Mouse (Mus musculus) lung, postnatal 36 days (tissue): ENCODE results near the gene Sytl2.

Experiments
- DNase-seq: peaks from one replicate; pipeline ENCODE4 v3.0.0; 2022; ENCODE audit warnings: mixed read lengths

The Sytl2 gene

DNA sequence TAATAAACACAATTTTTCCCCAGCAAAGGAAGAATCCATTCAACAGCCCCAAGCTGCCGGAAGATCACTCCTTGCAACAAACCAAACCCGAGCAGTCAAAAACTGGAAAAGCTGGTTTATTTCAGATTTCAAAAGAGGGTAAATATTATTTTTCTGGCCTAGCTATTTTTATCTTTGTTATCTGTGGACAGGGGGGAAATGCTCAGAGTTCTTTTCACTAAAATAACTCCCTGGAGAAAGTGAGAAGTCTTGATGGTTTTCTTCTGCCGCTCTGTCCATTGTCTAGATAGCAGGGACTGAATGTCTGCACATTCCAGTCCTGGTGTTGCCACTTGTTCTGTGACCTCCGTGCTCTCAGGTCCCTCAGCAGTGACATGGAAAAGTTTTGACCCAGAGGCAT, 70.8 kb downstream of the Sytl2 start:
- peak; percentile 29 for DNase-seq

DNA sequence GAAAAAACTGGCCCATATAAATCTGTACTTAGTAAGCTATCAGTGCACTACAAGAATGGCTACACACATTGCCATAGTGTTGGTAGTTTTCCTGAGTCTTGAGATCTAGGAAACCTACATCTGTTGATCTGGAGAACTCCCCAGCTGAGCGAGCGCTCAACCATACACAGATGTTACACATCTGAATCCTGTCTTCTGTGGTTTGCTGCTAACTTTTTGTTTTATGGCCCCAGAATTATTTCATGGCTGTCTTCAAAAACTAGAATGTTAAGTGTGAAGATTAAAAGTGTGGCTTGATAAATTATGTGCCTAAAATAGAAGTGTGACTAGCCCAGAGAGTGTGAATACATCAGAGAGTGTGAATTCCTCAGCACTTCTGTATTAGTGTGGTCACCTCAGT, 82.4 kb downstream of the Sytl2 start:
- DNase-seq = no peak

- no peak for DNase-seq
These were observed 84.9 kb downstream of the Sytl2 start for GRCm38 (mm10) chr7:90386885-90387459.

GRCm38 (mm10) chr7:90389765-90390164, 87.7 kb downstream of the Sytl2 start:
- DNase-seq = no peak

- no peak for DNase-seq
These were observed 93.0 kb downstream of the Sytl2 start for GRCm38 (mm10) chr7:90395073-90395472.

GRCm38 (mm10) chr7:90395928-90396327, 93.9 kb downstream of the Sytl2 start:
- no peak for DNase-seq

GRCm38 (mm10) chr7:90409934-90410333, 107.9 kb downstream of the Sytl2 start:
- peak; percentile 80 for DNase-seq

DNA sequence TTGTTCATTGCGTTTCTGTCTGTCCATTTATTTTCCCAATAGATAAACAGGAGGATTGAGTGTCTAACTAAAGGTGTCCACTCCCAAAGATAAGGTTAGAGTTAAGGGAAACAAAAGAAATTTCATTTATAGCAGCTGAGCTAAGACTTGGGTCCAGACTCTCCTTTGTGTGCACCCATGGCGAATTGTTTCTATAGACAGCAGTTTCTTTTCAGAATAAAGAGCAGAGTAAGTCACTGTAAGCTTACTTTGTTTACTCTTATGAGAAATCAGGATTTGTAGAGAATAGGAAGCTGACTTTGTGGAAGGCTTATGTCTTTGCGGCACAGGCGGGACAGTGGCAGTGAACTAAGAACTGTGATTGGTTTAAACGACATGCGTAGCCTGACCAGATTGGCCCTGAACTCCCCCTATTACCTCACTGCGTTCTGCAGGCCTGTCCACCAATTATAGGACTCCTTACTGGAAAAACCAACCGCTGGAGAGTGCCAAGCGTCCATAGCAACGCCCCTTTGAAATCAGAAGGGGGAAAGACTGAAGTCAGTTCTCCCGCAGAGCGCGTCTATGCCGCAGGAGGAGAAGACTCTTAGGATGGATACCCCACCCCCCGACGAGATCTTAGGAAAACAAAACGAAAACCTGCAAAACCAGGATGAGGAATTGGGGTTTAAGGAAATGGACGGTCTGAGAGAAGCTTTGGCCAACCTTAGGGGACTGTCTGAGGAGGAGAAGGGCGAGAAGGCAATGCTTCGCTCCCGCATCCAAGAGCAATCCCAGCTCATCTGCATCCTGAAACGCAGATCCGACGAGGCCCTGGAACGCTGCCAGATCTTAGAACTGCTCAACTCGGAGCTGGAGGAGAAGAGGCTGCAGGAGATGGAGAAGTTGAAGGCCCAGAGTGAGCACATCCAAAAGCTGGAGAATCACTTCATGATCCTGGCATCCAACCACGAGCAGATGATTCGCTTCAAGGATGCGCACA, 124.3 kb downstream of the Sytl2 start, which contains the start of gene Ccdc89:
Gene Ccdc89, plus strand, starts transcription at position 558 of the 982 bp plus-strand sequence.
- DNase-seq = peak; percentile 92

DNA sequence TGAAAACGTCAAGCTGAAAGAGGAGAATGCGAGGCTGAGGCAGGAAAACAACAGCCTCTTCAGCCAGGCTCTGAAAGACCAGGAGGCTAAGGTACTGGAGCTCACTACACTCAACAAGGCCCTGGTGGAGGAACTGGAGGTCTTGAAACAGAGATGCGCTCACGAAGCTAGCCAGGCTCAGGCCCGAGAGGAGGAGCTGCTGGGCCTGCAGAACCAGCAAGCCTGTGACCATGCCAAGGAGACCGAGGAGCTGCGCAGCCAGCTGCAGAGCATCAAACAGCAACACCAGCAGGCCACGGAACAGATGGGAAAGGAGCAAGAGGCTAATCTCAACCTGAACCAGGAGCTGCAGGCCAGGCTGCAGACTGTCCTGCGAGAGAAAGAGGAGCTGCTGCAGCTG, 125.0 kb downstream of the Sytl2 start:
- DNase-seq = peak; percentile 20

DNA sequence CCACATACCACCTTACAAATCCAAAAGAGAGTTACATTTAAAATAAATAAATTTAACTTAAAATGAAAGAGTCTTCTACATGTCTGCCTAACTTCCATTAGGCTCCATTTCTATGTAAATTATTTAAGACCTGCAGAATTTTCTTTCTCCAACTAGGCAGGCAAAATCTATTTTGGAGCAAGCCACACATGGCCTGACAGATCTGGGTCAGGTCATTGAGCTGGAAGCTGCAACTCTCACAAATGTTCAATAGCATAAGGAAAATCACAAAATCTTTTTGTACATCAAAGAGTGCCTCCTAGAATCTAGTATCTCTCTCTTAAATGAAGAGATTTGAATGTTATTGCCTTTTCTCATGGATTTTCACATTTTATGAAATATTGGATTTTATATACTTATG, 130.2 kb downstream of the Sytl2 start:
- DNase-seq = no peak

GRCm38 (mm10) chr7:90440044-90440443, 138.0 kb downstream of the Sytl2 start:
- no peak for DNase-seq

GRCm38 (mm10) chr7:90442070-90442469, 140.0 kb downstream of the Sytl2 start:
- DNase-seq = no peak

DNA sequence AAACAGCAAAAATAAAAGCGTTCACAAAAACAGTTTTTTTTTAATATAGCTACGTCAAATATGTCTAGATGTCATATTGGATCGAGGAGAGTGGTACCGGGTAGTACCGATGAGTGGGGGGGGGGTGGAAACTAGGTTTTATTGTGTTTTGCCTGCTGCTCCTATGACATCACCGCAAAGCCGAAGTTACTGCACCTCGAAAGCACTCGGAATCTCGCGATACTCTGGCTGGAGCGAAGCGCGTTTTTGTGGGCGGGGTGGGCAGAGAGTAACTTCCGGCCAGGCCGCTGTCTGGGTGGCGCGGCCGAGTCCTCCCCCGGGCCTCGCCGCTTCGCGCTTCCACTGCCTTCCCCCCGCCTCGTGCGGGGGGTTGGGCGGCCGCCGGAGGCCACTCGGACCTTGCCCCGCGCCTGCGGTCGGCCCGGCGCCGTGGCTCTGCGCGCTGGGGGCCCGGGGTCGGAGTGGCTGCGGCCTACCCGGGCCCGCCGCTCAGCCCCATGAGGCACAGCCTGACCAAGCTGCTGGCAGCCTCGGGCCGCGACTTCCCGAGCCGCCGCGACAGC, 140.5 kb downstream of the Sytl2 start, which contains the start of gene Crebzf:
Gene Crebzf, plus strand, starts transcription at position 212 of the 563 bp plus-strand sequence.
- DNase-seq = peak; percentile 99

- DNase-seq = peak; percentile 70
These were observed 141.3 kb downstream of the Sytl2 start for GRCm38 (mm10) chr7:90443101-90444091.

DNA sequence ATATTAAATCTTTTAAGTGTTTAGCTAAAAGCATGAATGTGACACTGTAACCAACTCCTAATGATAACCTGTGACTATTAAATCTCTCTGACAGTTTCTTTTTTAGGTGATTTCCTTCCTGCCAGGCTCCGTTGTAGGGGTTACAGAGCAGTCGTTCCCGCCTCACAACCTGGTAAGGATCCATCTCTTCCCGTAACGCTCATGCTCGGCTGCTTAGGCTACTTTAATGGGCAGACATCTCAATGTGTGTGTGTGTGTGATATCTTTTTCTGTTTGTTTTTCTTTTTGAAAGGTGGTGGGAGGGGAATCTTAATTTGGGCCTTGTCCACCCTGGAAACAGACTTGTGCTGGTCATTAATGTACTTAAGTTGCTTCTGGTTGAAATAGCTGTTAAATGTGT, 142.2 kb downstream of the Sytl2 start:
- no peak for DNase-seq

DNA sequence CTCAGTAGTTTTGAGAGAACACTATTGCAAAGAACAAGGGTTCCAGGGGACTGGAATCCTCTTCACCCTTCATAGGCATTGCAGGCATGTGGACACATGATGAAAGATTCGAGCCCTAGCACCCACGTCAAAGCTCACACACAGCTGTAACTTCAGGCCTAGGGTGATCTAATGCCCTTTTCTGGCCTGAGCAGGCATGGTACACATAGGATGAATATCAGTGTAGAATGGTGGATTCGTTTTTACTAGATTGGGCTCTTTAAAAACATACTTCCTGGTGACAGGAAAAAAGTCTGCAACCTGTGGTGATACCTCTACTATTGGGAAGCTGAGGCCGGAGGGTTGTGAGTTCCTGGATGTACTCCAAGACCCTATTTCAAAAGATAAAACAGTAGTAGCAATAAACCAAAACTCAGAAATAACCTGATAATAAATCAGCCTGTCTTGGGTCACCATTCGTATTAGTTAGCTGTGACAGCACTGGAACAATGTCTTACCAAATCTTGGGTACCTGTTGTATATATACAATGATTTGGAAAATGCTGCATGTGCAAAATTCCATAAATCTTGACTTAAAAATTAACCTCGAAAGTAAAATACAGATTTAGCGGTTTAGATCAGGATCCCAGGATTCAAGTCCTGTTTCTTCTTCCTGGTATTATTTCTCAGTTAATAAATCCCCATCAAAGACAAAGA, 154.2 kb downstream of the Sytl2 start:
- no peak for DNase-seq

- peak; percentile 91 for DNase-seq
These were observed 154.9 kb downstream of the Sytl2 start, which contains the start of gene Tmem126a for GRCm38 (mm10) chr7:90456845-90457468. Gene Tmem126a, minus strand, starts transcription at chr7:90457229.

DNA sequence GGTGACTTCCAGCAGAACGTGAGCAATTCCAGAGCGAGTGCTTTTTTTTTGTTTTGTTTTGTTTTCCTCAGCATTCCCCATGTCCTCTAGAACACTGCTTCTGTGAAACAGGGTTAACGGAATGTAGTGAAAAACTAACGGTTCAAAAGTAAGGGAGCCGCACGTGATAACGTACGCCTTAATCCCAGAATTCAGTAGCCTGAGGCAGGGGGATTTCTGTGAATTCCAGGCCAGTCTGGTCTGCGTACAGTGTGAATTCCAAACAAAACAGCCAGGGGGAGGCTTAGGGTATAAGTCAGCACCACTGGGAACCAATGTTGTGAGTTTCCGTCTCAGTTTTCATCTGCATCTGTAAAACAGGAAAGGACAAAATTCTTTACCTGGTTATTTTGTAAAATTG, 155.5 kb downstream of the Sytl2 start:
- peak; percentile 26 for DNase-seq
